Mouse (Mus musculus) CH12.LX (cell line): Measurements from ENCODE around the gene Caprin2. TPM values are rescaled to one million over a fixed set of nuclear protein-coding genes. Genes with fewer than 3 reads are reported as not detected.

Experiments
- DNase-seq: peaks from one replicate; pipeline ENCODE4 v3.0.0-alpha.2; 2013; ENCODE audit errors: extremely low read depth
- H3K27ac ChIP-seq: 2 replicates; pipeline ENCODE4 v1.5.1; 2012; ENCODE audit warnings: low read depth, mild to moderate bottlenecking, control low read depth, moderate library complexity; ENCODE audit not compliant: insufficient read depth
- H3K27me3 ChIP-seq: replicated peaks from 2 replicates; pipeline ENCODE3; 2012; ENCODE audit warnings: inconsistent platforms
- H3K36me3 ChIP-seq, 2 experiments: replicated peaks in 1 of 2; 2 replicates each; pipeline versions ENCODE3 to v1.6.1; 2012; ENCODE audit warnings: inconsistent platforms in 1 of 2, low read length in 1 of 2, mild to moderate bottlenecking in 1 of 2, mixed read lengths in 1 of 2, moderate library complexity in 1 of 2; ENCODE audit not compliant: control insufficient read depth in 1 of 2, insufficient read depth in 1 of 2
- H3K4me1 ChIP-seq, 2 experiments: 2 replicates each; pipeline ENCODE4 v1.6.1; 2012; ENCODE audit warnings: inconsistent platforms in 1 of 2, moderate library complexity in 1 of 2; ENCODE audit not compliant: insufficient read depth in 2 of 2, control insufficient read depth in 1 of 2
- H3K4me2 ChIP-seq: 2 replicates; pipeline ENCODE4 v1.6.1; 2012; ENCODE audit warnings: low read depth, mild to moderate bottlenecking, control low read depth; ENCODE audit not compliant: poor library complexity, insufficient read depth, severe bottlenecking
- H3K4me3 ChIP-seq, 3 experiments: fragments of 150-350 bp in 1 of 3; sonication (generic) in 1 of 3; replicated peaks in 1 of 3; 2 replicates each; pipeline versions ENCODE3 to v1.5.1; 2011 to 2012; ENCODE audit warnings: low read depth in 2 of 3, low read length in 2 of 3, mild to moderate bottlenecking in 2 of 3, moderate library complexity in 2 of 3, control low read depth in 1 of 3, improper control_type of control experiment in 1 of 3, inconsistent platforms in 1 of 3, mixed read lengths in 1 of 3; ENCODE audit not compliant: poor library complexity in 1 of 3
- H3K79me2 ChIP-seq: replicated peaks from 2 replicates; pipeline ENCODE4 v1.6.1; 2012; ENCODE audit warnings: mild to moderate bottlenecking, moderate library complexity; ENCODE audit not compliant: control insufficient read depth, poor library complexity, insufficient read depth, severe bottlenecking; ENCODE audit errors: extremely low read depth
- H3K9ac ChIP-seq: 2 replicates; pipeline ENCODE4 v1.6.1; 2012; ENCODE audit warnings: low read depth, mild to moderate bottlenecking, control low read depth, moderate library complexity; ENCODE audit not compliant: insufficient read depth
- H3K9me3 ChIP-seq: replicated peaks from 2 replicates; pipeline ENCODE3; 2012; ENCODE audit warnings: low read length, inconsistent platforms, mixed read lengths
- BHLHE40 ChIP-seq: IDR thresholded peaks from 2 replicates; pipeline ENCODE4 v1.6.1; 2011; ENCODE audit warnings: mild to moderate bottlenecking, low read depth, low read length, improper control_type of control experiment
- CTCF ChIP-seq, 2 experiments: IDR thresholded peaks in 1 of 2; conservative IDR thresholded peaks in 1 of 2; 2 replicates each; pipeline ENCODE4 v1.5.1; 2011 to 2012; ENCODE audit warnings: low read depth in 2 of 2, low read length in 2 of 2, improper control_type of control experiment in 1 of 2, inconsistent platforms in 1 of 2, mild to moderate bottlenecking in 1 of 2, moderate library complexity in 1 of 2
- ETS1 ChIP-seq: conservative IDR thresholded peaks from 2 replicates; pipeline ENCODE4 v1.6.1; 2012; ENCODE audit warnings: low read depth, mild to moderate bottlenecking, inconsistent platforms, low read length, improper control_type of control experiment, moderate library complexity
- GABPA ChIP-seq: IDR thresholded peaks from 2 replicates; pipeline ENCODE4 v1.6.1; 2012; ENCODE audit warnings: low read depth, low read length, improper control_type of control experiment, inconsistent platforms; ENCODE audit not compliant: insufficient replicate concordance
- HCFC1 ChIP-seq: IDR thresholded peaks from 2 replicates; pipeline ENCODE4 v1.6.1; 2012; ENCODE audit warnings: low read depth, mild to moderate bottlenecking, inconsistent platforms, low read length, improper control_type of control experiment
- JUN ChIP-seq: IDR thresholded peaks from 2 replicates; pipeline ENCODE4 v1.6.1; 2011; ENCODE audit warnings: low read depth, mild to moderate bottlenecking, low read length, improper control_type of control experiment, moderate library complexity; ENCODE audit not compliant: insufficient read depth
- JUND ChIP-seq: conservative IDR thresholded peaks from 2 replicates; pipeline ENCODE4 v1.6.1; 2011; ENCODE audit warnings: low read depth, low read length, improper control_type of control experiment
- KAT2A ChIP-seq: IDR thresholded peaks from 2 replicates; pipeline ENCODE4 v1.6.1; 2012; ENCODE audit warnings: low read length, improper control_type of control experiment, inconsistent platforms; ENCODE audit not compliant: insufficient replicate concordance
- MAZ ChIP-seq: IDR thresholded peaks from 2 replicates; pipeline ENCODE4 v1.6.1; 2012; ENCODE audit warnings: low read depth, mild to moderate bottlenecking, inconsistent platforms, low read length, improper control_type of control experiment, moderate library complexity
- POLR2AphosphoS2 ChIP-seq: IDR thresholded peaks from 2 replicates; pipeline ENCODE4 v1.6.1; 2011; ENCODE audit warnings: low read depth, low read length, improper control_type of control experiment
- SIN3A ChIP-seq: IDR thresholded peaks from 2 replicates; pipeline ENCODE4 v1.6.1; 2012; ENCODE audit warnings: low read length, improper control_type of control experiment, inconsistent platforms
- SMC3 ChIP-seq: IDR thresholded peaks from 2 replicates; pipeline ENCODE4 v1.6.1; 2011; ENCODE audit warnings: low read depth, low read length, improper control_type of control experiment
- ZC3H11A ChIP-seq: IDR thresholded peaks from 2 replicates; pipeline ENCODE4 v1.6.1; 2012; ENCODE audit warnings: low read depth, mild to moderate bottlenecking, inconsistent platforms, low read length, improper control_type of control experiment
- ZMIZ1 ChIP-seq: IDR thresholded peaks from 2 replicates; pipeline ENCODE4 v1.6.1; 2012; ENCODE audit warnings: low read depth, mild to moderate bottlenecking, inconsistent platforms, low read length, improper control_type of control experiment
- dilution Hi-C: fragments of 300-500 bp; cut with MboI; formaldehyde crosslinking; loops from 2 replicates; pipeline ENCODE4 v1.14.3; 2020; ENCODE audit warnings: low sequenced_read_pairs; ENCODE audit not compliant: extremely low pct_unique_long_range_greater_than_20kb, extremely low pct_ligation_motif_present
- in situ Hi-C: fragments of 300-500 bp; cut with MboI; formaldehyde crosslinking; loops from 3 replicates; pipeline ENCODE4 v1.14.3; 2019; ENCODE audit warnings: low sequenced_read_pairs, low pct_ligation_motif_present, low pct_unique_long_range_greater_than_20kb, mixed read lengths
- polyA plus RNA-seq: library from polyadenylated mRNA; unstranded; fragments of >175 nt; gene quantifications from 2 replicates; pipeline ENCODE4 v1.2.1, GENCODE M21; 2012; ENCODE audit warnings: low read depth; ENCODE audit not compliant: insufficient read length
- total RNA-seq, 2 experiments: library from RNA; depleted of rRNA; stranded (reverse); fragments of 300-350 nt in 1 of 2; fragments of >200 nt in 1 of 2; gene quantifications; 2 replicates each; pipeline ENCODE4 v1.2.3; 2012 to 2014

The Caprin2 gene
- total and polyA plus RNA-seq, 3 experiments = 0.93 to 3.2 (median 2.0) TPM

DNA sequence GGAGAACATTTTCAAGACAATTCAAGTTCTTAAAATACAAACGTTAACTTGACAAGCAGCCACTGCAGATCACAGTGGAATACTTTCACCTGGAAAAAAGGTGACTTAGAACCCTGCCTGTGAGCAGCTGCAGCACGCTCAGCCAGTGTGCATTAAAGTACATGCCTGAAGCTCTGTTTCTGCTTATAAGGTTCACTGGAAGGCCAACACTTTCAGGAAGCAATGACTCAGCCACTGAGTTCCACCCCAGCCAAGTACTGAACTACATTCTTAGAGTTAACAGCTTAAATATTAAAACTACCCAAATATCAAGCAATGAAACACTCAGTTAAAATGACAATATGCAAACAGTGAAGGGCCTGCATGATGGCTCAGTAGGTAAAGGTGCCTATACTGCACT is 84.9 kb downstream of the Caprin2 start:
- in situ Hi-C loops (no loop called here), dilution Hi-C loops (no loop called here)
- Histone ChIP-seq H3K9me3 (no peaks in the 10 kb centered on the region), H3K9ac (no peak overlapping the region), H3K4me2 (no peak overlapping the region), H3K79me2 (no peaks in the 10 kb centered on the region), H3K4me1 (peaks cover 2 to 15% of the 10 kb centered on the region in 2 experiments; a peak in 3 of 4 replicates), H3K36me3 (peaks cover 24 to 76% of the 10 kb centered on the region in 2 experiments), H3K27me3 (no peaks in the 10 kb centered on the region), H3K27ac (no peak overlapping the region), H3K4me3 (no peak overlapping the region)
- DNase-seq = peak; percentile 21
- TF ChIP-seq JUN (no peak), BHLHE40 (peak; percentile 50; the same call in 1 of the 2 replicates)

DNA sequence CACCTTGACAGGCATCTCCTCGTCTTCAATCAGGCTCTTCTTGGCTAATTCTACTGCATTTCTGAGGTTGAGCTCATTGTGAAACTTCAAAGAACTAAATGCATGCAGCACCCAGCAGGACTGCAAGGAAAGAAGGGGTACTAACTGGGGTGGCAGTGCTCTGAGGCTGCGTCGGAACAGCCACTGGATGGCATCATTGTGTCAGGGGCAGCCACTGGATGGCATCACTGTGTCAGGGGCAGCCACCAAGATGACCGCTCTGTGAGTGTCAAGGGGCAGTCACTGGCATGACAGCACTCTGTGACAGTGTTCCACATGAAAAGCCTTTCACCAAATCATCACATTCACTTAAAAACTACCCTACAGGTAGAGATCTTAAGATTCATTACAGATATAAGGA is 96.3 kb downstream of the Caprin2 start:
- Histone ChIP-seq H3K27ac (no peak overlapping the region), H3K9me3 (no peaks in the 10 kb centered on the region), H3K79me2 (no peaks in the 10 kb centered on the region), H3K27me3 (no peaks in the 10 kb centered on the region)
- TF ChIP-seq ZMIZ1 (no peak), GABPA (no peak), SIN3A (no peak), SMC3 (peak; percentile 23; the same call in 1 of the 2 replicates), KAT2A (no peak), CTCF (conservative IDR thresholded peaks at IDR 0.05 in 1 of 2, IDR thresholded peaks at IDR 0.05 in 1 of 2; ENCODE audit: low read depth in 2 of 2, low read length in 2 of 2) (peak in 1 of 2 experiments; percentile 50; a peak in 2 of 4 replicates), HCFC1 (no peak)
- TF ChIP-seq, all 38 proteins: peak for 2
- Histone ChIP-seq H3K4me2 (no peak overlapping the region), H3K36me3 (peaks cover 28 to 75% of the 10 kb centered on the region in 2 experiments), H3K4me3 (no peak overlapping the region), H3K9ac (no peak overlapping the region), H3K4me1 (no peaks in the 10 kb centered on the region; a peak in 1 of 4 replicates)
- dilution Hi-C loops = no loop called here
- in situ Hi-C loops = no loop called here
- DNase-seq = no peak

DNA sequence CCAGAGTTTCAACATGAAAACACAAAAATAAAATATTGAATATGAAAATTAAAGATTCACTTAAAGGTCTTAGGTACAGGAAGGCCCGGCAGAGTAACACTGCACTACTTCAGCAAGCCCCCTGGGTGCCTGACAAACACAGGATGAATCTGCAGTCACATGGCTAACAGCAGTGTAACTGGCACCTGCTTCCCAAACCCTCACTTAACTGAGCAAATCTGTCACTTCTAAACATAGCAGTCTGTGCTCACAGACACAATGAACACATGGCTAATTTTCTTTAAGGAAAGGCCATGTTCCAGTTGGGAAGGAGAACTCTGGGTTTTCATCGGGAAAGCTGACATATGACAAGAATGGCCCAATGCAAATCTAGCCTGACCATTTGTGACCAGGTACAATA is 100.9 kb downstream of the Caprin2 start:
- Histone ChIP-seq H3K36me3 (peaks cover 26 to 62% of the 10 kb centered on the region in 2 experiments), H3K9me3 (no peaks in the 10 kb centered on the region), H3K27me3 (no peaks in the 10 kb centered on the region), H3K4me1 (no peaks in the 10 kb centered on the region; a peak in 1 of 4 replicates), H3K4me2 (no peak overlapping the region), H3K79me2 (no peaks in the 10 kb centered on the region), H3K27ac (no peak overlapping the region), H3K9ac (no peak overlapping the region), H3K4me3 (no peak overlapping the region)
- dilution Hi-C loops (no loop called here), in situ Hi-C loops (no loop called here)
- DNase-seq = no peak
- TF ChIP-seq MAZ (no peak), BHLHE40 (no peak), HCFC1 (no peak), SMC3 (no peak), ETS1 (no peak), JUND (no peak), ZC3H11A (no peak), POLR2AphosphoS2 (no peak)

Other genes with a start within 250 kb of the Caprin2 start
- gene Ipo8, start 64.8 kb downstream of the Caprin2 start, total RNA-seq (2012; rRNA removed) = 17.6 and 21.3 TPM in 2 replicates
- gene Ipo8, start 64.8 kb downstream of the Caprin2 start, total RNA-seq (2014; rRNA removed) = 23.6 and 25.5 TPM in 2 replicates
- 15.0 and 15.6 TPM in 2 replicates for gene Ipo8, start 64.8 kb downstream of the Caprin2 start, polyA plus RNA-seq
- gene Sinhcaf, start 50.2 kb upstream of the Caprin2 start, total RNA-seq (2012; rRNA removed) = 57.5 and 66.6 TPM in 2 replicates
- 140 and 146 TPM in 2 replicates for gene Sinhcaf, start 50.2 kb upstream of the Caprin2 start, total RNA-seq (2014; rRNA removed)
- 64.7 and 82.3 TPM in 2 replicates for gene Sinhcaf, start 50.2 kb upstream of the Caprin2 start, polyA plus RNA-seq
- gene Dennd5b, start 205.4 kb upstream of the Caprin2 start, total RNA-seq (2012; rRNA removed) = 3.1 and 5.4 TPM in 2 replicates
- gene Dennd5b, start 205.4 kb upstream of the Caprin2 start, total RNA-seq (2014; rRNA removed) = 1.4 and 1.6 TPM in 2 replicates
- 1.3 and 2.2 TPM in 2 replicates for gene Dennd5b, start 205.4 kb upstream of the Caprin2 start, polyA plus RNA-seq
- not detected in 2 replicates for gene Gm10203, start 233.9 kb upstream of the Caprin2 start, total RNA-seq (2012; rRNA removed)
- gene Gm10203, start 233.9 kb upstream of the Caprin2 start, total RNA-seq (2014; rRNA removed) = not detected in 2 replicates
- gene Gm10203, start 233.9 kb upstream of the Caprin2 start, polyA plus RNA-seq = not detected in 2 replicates
- 5.6 and 7.8 TPM in 2 replicates for gene Etfbkmt, start 243.6 kb upstream of the Caprin2 start, total RNA-seq (2012; rRNA removed)
- 17.3 and 18.9 TPM in 2 replicates for gene Etfbkmt, start 243.6 kb upstream of the Caprin2 start, total RNA-seq (2014; rRNA removed)
- 9.3 and 12.4 TPM in 2 replicates for gene Etfbkmt, start 243.6 kb upstream of the Caprin2 start, polyA plus RNA-seq